Mouse (Mus musculus): Measurements from ENCODE around the gene Adk.

DNA sequence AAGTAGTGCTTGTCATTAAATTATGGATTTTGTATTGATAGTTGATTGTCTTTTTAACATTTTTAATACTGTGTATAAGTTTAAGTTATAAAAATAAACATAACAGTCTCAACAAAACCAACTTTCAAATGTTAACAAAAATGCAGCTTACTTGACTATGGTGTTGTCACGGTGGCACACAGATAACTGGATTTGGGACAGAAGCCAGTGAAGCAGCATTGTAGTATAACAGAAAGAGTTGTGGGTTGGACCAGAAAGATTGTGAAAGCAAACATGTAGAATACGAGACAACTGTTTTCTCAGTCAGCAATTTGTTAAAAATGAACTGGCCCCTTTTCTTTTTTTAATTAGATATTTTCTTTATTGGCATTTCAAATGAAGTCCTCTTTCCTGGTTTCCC lies 122.4 kb downstream of the Adk start:
- TF ChIP-seq CTCF (IDR thresholded peaks at IDR 0.05; ENCODE audit: control insufficient read depth, insufficient read depth, insufficient replicate concordance, low read depth, low read length) (no peak), POLR2A (IDR thresholded peaks at IDR 0.05; ENCODE audit: control insufficient read depth, low read depth, low read length) (no peak)
